Mouse (Mus musculus): ENCODE results near the gene Sctr.

The Sctr gene

DNA sequence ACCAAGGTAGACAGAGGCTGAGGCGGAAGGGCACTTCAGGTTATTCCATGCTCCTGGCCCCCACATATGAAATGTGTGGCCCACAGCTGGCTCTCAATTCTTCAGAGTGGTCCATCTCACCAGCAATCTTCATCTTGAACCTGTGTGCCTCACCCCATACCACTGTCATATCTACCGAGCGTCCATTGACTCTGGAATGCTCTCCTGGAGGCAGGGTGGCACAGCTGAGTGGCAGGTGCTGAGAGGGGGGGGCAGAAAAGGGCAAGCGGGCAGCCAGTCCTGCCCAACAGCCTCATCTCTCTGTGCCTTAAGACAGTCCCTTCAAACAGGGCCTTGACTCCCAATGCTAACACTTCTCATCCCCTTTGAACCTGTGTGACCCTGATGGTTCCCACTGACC is 64.4 kb downstream of the Sctr start:
- no peak for DNase-seq

DNA sequence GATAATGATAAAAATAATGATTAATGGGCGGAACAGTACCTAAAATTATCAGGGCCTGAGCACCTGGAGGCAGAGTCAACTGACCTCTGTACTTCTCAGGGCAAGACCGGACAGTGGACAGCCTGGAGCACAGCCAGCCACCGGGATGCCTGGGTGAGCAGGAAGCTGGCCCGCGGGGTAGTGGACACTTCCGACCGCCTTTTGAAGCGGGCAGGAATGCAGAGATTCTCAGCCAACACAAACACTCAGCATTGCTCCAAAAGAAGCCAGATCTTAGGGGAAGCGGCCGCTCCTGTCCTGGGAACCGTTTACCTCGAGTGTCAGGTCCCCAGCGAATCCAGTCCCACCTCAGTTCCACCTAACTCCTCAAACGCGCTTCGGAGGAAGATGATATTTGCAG is 66.2 kb downstream of the Sctr start:
- DNase-seq, result no peak

DNA sequence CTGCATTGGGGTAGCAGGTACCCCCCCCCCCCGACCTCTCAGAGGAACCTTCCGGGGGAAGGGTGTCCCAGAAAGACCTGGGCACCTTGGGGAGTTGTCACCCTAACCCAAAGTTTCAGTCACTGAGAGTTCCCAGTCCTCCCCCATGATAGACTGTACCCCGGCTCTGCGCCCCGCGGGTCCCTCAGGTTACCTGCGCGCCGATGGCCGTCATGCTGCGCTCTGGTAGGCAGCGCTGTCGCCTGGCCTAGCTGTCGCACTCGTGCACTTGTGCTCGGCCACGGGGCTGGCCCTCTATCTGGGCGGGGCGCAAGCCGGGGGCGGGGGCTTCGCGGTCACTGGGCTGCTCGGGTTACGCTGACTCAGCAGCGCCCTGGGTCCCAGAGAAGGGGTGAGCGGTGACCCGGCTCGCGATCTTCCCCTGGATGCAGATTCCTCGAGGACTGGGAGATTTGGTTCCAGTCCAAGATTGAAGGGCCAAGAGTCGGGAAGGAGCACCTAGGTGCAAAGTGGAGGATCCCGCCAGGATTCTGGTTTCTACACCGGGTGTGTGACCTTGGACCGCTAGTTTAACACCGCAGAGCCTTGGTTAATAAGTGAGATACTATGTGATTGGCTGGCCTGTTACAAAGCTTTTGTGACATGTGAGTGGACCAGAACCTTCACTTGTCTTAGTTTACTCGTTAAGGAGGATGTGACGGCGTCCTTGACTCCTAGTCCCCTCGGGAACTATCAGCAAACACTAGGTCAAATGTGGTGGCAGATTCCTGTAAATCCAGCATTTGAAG is 67.0 kb downstream of the Sctr start, which contains the start of gene Tmem37:
Tmem37 (minus strand) TSS at position 556 of the 788 bp plus-strand sequence.
- peak; percentile 6 for DNase-seq

DNA sequence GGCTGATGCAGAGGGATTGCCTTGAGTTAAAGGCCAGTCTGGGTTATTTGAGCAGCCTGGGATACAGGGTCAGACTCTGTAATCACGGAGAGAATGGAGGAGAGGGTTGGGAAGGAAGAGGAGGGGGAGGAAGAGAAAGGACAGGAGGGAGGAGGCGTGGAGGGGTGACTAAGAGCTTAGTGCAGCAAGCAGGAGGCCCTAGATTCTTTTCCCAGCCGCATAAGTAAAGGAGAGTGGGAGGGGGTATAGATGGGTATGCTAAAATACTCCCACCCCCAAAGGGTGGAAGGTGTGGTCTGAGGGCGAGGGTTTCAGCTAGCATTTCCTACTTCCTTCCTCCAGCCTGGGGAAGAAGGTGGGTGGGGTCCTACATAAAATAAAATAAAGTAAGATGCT is 67.6 kb downstream of the Sctr start:
- no peak for DNase-seq

DNA sequence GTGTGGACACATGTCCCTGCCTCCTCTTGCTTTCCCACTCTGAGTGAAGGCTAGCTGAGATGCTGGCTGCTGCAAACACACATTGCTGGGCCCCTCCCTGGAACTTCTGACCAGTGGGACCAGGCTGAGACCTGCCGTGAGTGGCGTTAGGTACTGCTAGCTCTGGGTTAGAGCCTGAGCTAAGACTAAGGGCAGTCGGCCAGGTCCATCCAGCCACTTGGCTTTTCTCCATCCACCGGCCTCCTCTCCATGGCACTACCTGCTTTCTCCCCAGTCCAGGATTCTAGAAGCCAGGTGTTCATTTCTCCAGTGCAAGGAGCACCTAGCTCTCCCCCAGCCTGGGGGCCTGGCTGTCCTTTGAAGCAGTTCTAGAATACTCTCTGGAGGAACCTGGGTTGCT is 68.2 kb downstream of the Sctr start:
- DNase-seq, result no peak

DNA sequence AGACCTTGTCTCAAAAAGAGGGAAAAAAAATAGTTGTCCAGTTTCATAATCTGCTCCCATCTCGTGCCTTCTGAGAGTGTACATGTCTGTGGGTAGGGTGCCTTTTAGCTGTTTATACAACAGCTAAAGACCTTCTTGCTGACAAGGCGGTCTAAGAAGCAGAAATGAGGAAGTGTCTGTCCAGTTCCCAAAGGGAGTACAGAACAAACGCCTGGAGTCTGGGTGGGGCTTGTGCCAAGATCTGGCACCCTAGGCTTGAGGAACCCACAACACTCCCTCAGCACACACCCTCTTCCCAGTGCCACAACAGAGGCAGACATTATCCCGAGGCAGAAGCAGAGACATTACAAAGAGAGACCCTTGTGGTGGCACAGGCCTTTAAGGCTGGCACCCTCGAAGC is 68.8 kb downstream of the Sctr start:
- no peak for DNase-seq

DNA sequence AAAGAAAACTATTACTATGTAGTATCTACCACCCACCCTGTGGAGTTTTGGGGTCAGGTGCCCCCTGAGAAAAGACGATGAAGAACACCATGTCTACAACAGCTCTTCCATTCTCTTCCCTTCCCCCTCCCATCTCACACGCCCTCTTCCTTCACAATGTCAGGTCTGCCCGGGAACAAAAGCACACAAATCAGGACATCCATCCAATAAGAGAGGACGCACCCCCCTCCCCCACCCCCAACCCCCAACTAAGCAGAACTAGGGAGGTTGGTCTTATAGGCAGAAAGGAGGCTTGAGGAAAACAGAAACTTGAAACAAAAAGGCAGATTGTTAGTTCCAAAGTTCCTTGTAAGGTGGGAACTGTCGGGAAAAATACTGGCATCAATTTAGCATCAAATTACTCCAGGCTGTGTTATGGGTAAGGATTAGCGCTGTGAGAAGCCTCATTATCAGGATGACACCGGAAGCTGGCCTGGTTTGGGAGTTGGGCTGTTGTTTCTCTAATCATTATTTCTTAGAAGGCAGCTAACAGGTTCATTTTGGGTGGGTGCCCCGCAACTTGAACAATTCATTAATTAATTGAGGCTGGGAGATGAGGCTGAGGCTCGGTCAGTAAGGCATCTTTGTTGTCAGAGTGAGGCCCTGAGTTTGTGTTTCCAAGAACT is 71.2 kb downstream of the Sctr start:
- DNase-seq, result no peak

DNA sequence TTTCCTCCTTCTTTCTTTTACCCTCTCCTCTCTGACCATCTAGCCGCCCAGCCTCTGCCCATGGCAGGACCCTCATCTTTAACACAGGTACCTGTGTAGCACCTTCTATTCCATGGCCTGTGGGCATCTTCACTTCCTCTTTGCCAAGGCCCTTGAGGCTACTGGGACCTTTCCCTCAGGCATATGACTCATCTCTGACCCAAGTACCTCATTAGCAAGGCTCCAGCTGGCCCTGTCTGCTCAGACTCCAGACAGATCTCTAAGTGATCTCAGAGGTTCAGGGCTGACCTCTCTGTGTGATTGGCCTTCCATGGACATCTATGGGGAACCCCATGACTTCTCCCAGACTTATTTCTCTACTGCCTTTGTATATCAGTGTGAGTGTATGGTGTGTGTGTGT is 73.9 kb downstream of the Sctr start:
- no peak for DNase-seq

DNA sequence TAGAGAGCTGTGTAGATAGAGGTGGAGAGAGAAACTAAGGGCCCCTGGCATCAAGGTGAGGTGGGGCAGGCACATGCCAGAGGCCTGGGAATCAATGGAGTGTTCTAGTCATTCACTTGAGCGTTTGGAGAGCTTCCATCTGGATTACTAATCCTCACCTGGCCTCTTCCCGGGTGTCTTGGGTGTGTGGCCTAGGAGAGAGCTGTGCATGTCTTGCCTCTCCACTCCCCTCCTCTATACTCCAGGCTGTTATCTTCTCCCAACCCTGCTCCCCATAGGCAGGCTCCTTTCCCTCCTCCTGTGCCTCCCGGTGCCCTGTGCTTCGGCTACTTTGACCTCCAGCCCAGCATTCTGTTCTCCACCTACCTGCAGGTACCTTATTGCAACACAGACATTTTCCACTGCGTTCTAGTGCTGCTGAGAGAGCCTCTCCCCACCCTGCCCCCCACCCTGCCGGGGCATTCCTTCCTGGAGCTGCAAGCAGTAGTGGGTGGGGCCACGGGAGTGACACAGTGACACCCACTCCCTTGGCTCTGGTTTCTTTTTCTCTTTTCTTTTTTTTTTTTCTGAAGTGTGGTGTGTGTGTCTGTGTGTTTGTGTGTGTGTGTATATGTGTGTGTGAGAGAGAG is 76.4 kb downstream of the Sctr start:
- no peak for DNase-seq

DNA sequence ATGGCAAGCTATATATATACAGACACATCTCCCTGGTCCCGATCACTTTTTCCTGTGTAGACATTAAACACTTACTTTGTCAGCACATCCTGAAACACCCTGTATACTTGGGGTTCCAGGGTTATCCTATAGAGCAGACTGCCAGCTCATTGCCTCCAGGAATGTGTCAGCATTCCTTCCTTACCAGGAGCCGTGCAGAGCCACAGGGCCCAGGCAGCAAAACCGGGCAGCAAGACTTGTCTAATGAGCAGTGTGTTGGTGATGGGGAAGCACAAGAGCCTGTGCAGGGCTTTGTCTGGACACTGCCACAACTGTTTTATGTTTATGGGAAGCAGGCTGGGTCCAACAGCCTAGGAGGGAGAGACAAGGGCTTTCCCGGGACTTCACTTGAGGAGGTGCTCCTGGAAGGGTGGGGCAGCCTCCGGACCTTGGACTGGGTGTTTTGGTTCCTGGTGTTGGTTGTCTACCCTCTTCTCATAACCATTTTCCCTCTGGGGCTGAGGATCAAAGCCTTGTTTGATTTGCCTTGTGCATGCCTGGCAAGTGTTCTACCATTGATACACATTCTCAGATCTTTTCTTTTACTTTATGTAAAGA is 77.3 kb downstream of the Sctr start:
- DNase-seq, result no peak

DNA sequence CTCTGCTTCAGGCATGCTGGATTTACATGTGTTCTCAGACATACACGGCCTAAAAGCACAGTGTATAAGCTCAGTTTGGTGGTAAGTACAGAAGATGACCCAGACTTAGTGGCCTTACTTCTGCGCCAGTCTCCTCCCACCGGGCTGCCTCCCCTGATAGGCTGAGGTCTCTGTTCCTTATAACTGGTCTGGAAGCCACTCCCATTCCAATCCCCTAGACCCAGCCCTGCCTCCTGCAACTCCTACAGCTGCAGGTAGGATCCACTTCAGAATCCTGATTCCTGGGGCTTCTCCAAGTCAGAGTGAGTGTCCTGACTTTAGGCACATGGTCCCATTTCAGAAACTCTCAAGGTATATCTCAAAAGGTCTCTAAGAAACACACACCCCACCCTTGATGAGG is 79.0 kb downstream of the Sctr start:
- no peak for DNase-seq

DNA sequence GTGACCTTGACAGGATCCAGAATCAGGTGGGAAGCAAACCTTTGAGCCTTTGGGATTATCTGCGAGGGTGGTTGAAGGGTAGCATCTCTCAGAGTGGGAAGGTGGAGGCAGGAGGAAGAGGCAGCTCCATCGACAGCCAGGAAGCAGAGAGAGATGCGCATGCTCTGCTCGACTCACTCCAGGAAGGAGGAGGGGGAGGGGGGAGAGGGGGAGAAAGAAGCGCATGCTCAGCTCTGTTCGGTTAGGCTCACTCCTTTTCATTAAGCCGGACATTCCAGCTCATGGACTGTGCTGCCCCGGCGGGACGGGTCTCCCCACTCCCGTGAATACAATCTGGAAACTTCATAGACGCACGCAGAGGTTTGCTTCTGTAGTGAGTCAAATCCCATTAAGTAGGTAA is 80.0 kb downstream of the Sctr start:
- no peak for DNase-seq

DNA sequence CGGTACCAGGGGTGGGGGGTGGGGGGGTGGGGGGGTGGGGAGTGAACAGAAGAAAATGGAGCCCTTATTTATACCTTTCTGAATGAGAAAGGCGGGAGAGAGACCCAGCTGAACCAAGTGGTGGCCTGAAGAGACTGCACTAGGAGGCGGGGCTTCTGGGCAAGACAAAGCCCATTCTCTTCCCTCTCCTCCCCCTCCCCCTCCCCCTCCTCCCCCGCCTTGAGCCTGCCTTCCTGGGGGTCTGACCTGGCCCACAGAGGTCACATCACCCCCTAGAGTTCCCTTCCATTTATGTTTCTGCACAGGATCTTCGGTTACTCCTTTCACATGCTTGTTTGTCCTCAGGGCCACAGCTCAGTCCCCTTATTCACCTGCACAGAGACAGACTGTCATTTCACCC is 82.5 kb downstream of the Sctr start:
- DNase-seq, result no peak

DNA sequence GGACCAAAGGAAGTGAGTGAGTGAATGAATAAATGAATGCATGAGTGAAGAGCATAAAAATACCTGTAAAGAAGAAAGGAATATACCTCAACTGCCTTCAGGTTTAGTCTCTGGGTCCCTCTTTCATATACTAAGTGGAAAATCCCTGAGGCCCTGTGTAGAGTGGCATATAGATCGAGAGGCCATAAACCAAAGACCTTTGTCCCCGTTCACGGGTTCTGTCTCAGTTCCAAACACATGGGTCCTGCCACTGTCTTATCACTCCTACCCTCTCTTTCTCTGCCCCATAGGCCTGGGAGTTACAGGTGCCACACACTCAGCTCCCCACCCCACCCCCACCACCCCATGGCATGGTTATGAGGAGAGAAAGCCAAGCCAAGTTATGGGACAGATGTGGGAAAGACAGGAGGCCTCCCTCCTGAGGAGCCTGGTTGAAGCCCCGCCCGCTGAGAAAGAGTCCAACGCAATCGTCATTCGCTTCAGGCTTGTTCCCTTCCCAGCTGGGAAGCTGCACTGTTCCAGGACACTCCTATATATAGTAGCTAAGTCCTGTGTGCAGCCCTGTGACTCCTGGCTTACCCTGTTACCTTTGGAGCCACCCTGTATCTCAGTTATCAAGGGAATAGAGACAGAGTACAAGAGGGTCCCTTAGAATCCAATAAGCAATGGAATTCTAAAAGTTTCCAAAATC is 84.3 kb downstream of the Sctr start:
- DNase-seq, result no peak

DNA sequence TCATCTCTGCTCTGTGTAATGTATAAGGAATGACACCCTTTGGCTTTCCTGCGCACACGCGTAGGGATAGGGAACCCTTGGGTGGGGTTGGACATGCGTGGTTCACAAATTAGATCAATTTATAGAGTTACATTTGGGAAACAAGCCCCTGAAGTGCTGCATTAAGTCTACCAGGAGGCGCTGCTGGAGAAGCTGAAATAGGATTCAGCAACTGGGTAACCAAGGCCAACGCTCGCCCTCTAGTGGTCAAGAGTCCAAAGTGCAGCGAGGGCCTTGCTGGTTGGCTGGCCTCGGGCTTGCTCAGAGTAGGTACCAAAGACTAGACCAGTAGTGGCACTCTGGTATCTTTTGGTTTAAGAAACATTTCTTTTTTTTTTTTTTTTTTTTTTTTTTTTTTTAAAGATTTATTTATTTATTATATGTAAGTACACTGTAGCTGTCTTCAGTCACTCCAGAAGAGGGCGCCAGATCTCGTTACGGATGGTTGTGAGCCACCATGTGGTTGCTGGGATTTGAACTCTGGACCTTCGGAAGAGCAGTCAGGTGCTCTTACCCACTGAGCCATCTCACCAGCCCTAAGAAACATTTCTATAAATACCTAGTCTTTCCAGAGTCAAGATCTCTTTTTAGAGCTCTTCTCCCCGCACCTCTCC is 86.9 kb downstream of the Sctr start:
- DNase-seq, result peak; percentile 82 to 83

DNA sequence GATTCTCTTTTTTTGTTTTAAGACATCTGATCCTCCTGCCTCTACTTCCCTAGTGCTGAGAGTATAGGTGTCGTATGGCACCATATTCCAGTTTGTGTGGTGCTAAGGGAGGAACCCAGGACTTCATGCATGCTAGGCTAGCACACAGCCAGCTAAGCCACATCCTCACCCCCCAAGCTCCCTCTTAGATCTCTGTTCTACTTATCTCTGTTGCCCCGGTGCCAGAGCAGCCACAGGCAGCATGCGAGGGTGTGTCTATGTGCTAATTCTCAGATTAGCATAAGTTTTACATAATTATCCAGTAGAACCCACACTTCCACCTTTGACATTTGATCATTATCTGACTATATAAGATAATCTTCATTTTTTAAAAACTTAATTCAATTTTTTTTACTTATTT is 88.2 kb downstream of the Sctr start:
- DNase-seq, result no peak

DNA sequence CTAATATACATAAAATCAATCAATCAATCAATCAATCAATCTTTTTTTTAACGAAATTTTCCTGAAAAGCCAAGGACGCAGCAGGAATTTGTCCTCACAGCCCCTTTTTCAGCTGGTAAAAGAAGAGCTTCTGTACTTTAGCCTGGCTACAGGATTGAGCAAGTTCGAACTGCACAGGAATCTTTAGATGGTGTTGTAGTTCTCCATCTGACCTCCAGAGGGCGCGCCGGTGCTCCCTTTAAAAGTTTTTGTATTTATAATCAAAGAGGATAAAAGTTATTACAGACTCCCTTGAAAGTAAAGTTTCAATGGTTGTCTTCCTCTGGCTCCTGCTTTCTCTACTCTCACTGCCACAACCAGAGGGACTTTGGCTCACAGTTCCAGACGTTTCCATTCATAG is 91.6 kb downstream of the Sctr start:
- peak; percentile 80 to 82 for DNase-seq

DNA sequence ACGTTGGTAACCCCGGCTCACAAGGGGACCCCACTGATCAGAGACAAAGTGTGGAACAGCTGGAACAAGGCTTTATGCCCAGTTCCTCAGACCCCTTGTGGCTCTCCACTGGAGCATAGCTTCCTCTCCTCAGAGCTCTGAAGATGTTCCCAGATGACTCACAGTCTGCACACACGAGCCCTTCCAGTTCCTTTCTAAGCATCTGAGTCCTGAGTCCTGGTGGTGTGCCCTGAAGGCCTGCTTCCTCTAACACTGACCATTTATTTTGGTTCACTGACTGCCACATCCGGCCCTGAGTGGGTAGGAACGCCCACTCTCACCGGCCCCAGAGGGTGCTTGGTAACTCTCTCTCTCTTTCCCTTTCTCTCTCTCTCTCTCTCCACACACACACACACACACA is 92.8 kb downstream of the Sctr start:
- peak; percentile 60 to 68 for DNase-seq

DNA sequence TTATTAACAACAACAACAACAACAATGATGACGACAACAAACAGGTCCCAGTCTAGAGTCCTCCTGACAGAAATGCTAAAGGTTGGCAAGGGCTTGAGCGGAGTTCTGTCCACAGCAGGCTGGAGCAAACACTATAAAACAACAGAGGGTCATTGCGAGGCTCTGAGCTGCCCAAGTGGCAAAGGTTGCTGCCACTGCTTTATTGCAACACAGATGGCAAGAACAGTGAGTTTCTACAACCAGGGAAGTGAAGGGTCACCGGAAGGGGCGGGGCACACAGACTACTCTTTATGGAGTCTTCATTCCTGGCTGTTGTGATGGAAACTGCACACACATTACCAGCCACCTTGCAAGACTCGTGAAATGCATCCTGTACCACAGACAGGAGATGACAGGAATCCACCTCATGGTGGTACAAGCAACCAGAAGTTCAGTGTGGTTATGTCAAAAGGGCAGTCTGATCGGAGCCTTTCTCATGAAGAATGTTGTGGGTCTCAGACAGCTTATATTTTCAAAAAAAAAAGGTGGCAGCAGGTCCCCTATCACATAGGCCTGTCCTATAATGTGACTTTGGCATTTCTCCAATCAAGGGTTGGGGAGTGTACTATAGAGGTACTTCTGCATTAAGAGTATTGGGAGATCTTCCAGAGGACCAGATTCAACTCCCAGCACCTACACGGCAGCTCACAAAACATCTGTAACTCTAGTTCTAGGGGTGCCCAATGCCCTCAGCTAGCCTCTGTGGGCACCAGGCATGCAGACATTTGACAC is 93.9 kb downstream of the Sctr start:
- no peak for DNase-seq

DNA sequence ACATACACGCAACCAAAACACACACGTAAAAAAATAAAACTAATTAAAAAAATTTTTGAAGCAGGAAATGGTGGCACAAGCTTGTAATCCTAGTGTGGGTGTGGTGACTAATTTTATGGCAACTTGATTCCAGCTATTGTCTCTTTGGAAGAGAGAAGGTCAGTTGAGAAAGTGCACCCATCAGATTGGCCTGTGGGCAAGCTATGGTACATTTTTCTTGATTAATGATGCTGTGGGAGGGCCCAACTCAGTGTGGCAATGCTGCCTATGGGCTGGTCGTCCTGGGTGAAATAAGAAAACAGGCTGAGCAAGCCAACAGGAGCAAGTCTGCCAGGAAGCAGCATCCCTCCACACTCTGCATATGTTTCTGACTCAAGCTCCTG is 94.5 kb downstream of the Sctr start:
- DNase-seq, result no peak

DNA sequence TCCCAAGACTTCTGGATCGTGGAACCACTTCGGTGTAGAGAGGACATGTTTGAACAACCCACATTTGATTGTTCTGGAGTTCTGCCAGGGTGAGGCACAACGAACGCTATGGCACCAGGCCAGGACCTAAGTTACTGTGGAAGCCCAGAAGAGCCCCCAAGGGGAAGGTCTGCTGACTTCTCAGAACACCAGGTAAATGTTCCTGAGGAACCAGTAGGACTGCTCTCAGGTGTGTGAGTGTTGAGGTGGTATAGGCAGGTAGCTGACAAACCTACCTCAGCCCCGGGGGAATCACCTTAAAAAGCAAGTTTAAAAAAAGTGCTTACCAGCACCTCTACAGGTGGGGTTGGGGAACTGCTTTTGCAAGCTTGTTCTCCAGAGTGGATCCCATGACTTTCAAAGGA is 98.9 kb downstream of the Sctr start:
- DNase-seq, result peak in 1 of 2 experiments; percentile 22
